Mouse (Mus musculus) limb, embryonic 13.5 days (tissue): ENCODE data around the gene Rassf2. TPM values are rescaled to one million over a fixed set of nuclear protein-coding genes. Genes with fewer than 3 reads are reported as not detected.

ENCODE experiments used
- ATAC-seq: fragments of 200-750 bp; cut with Nextera tagmentation; 2 replicates; pipeline ENCODE4 v1.8.0; 2017; ENCODE audit warnings: low read depth, moderate number of reproducible peaks, moderate TSS enrichment; ENCODE audit not compliant: low FRiP score
- H3K27ac ChIP-seq: fragments of 300-500 bp; sonication (generic); 2 replicates; pipeline ENCODE4 v1.5.1; 2015; ENCODE audit warnings: inconsistent platforms, mild to moderate bottlenecking, moderate library complexity
- H3K27me3 ChIP-seq: fragments of 300-500 bp; sonication (generic); 2 replicates; pipeline ENCODE4 v1.6.1; 2015; ENCODE audit warnings: mild to moderate bottlenecking, inconsistent platforms
- H3K36me3 ChIP-seq: fragments of 300-500 bp; sonication (generic); 2 replicates; pipeline ENCODE4 v1.6.1; 2015; ENCODE audit warnings: inconsistent platforms, mild to moderate bottlenecking, moderate library complexity
- H3K4me1 ChIP-seq: fragments of 300-500 bp; sonication (generic); 2 replicates; pipeline ENCODE4 v1.6.1; 2015; ENCODE audit warnings: inconsistent platforms
- H3K4me2 ChIP-seq: fragments of 300-500 bp; sonication (generic); replicated peaks from 2 replicates; pipeline ENCODE4 v1.6.1; 2015; ENCODE audit warnings: inconsistent platforms, mild to moderate bottlenecking, moderate library complexity
- H3K4me3 ChIP-seq: fragments of 300-500 bp; sonication (generic); 2 replicates; pipeline ENCODE4 v1.5.1; 2015; ENCODE audit warnings: moderate library complexity, mild to moderate bottlenecking, inconsistent platforms
- H3K9ac ChIP-seq: fragments of 300-500 bp; sonication (generic); 2 replicates; pipeline ENCODE4 v1.6.1; 2015; ENCODE audit warnings: mild to moderate bottlenecking, inconsistent platforms
- H3K9me3 ChIP-seq: fragments of 300-500 bp; sonication (generic); 2 replicates; pipeline ENCODE4 v1.6.1; 2016; ENCODE audit warnings: inconsistent platforms
- WGBS: fragments of 180-500 bp; shearing (Covaris S2); methylation state at CpG from one replicate; pipeline ENCODE4 v1.1.7; 2015; 5-methylcytosine and 5-hydroxymethylcytosine counted together
- polyA plus RNA-seq: library from polyadenylated mRNA; unstranded; fragments of >200 nt; fragmentation: Nextera tagmentation; extraction: Ambion mirVana; gene quantifications from 2 replicates; pipeline ENCODE4 v1.2.1, GENCODE M21; 2015

The Rassf2 gene
- polyA plus RNA-seq, 1 experiment from 2014 or later: 9.5 TPM

- Histone ChIP-seq H3K9me3 (no peaks in the 10 kb centered on the region), H3K4me1 (peaks cover 21% of the 10 kb centered on the region), H3K4me3 (no peak overlapping the region), H3K36me3 (no peaks in the 10 kb centered on the region), H3K27ac (no peak overlapping the region), H3K9ac (no peak overlapping the region), H3K4me2 (no peak overlapping the region), H3K27me3 (0 out of 2 replicates have a peak, but pooled peaks cover 2% of the 10 kb centered on the region)
- 27% methylated on average over 7 of the region's 7 CpGs for WGBS
- ATAC-seq: no peak
Observed at GRCm38 (mm10) chr2:132017611-132018010, 12.4 kb downstream of the Rassf2 start.

DNA sequence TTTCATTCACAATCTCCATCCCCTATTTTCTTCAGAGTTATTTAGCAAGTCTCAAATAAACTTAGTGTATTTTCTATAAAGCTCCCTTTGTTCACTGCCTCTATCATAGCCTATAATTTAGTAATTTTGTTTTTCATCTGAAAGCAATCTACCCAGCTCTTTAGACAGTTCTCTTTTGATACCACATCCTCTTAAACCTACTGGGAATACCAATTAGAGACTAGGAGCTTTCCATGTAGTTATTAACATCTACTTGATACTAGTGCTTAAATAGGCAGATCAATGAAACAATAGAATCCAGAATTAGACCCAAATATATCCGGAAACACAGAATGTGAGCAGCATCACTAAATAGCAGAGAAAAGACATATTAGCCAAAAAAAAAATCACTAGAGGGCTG is 14.0 kb downstream of the Rassf2 start:
- Histone ChIP-seq H3K27ac (no peak overlapping the region), H3K9ac (no peak overlapping the region), H3K4me3 (no peak overlapping the region), H3K4me1 (peaks cover 21% of the 10 kb centered on the region), H3K36me3 (no peaks in the 10 kb centered on the region), H3K27me3 (0 out of 2 replicates have a peak, but pooled peaks cover 2% of the 10 kb centered on the region), H3K9me3 (no peaks in the 10 kb centered on the region), H3K4me2 (no peak overlapping the region)
- 83% methylated on average over 1 of the region's 1 CpGs for WGBS
- ATAC-seq: no peak

GRCm38 (mm10) chr2:132013152-132013551 is 16.9 kb downstream of the Rassf2 start:
- whole genome bisulfite sequencing: 86% methylated on average over 4 of the region's 4 CpGs
- peaks cover 22% of the 10 kb centered on the region for H3K4me1 ChIP-seq
- no peaks in the 10 kb centered on the region for H3K9me3 ChIP-seq
- no peak overlapping the region for H3K27ac ChIP-seq
- H3K27me3 ChIP-seq: no peaks in the 10 kb centered on the region
- H3K9ac ChIP-seq: no peak overlapping the region
- no peak overlapping the region for H3K4me2 ChIP-seq
- no peak for ATAC-seq
- H3K36me3 ChIP-seq: no peaks in the 10 kb centered on the region
- H3K4me3 ChIP-seq: no peak overlapping the region

- H3K9ac ChIP-seq: no peak overlapping the region
- H3K27ac ChIP-seq: no peak overlapping the region
- no peaks in the 10 kb centered on the region for H3K27me3 ChIP-seq
- no peak overlapping the region for H3K4me3 ChIP-seq
- no peaks in the 10 kb centered on the region for H3K9me3 ChIP-seq
- H3K36me3 ChIP-seq: no peaks in the 10 kb centered on the region
- WGBS: 65% methylated on average over 2 of the region's 2 CpGs
- H3K4me1 ChIP-seq: peaks cover 35% of the 10 kb centered on the region
- H3K4me2 ChIP-seq: no peak overlapping the region
- ATAC-seq: no peak
Observed at GRCm38 (mm10) chr2:132010781-132011180, 19.3 kb downstream of the Rassf2 start.

GRCm38 (mm10) chr2:132008186-132008585 is 21.9 kb downstream of the Rassf2 start:
- WGBS: 20% methylated on average over 4 of the region's 4 CpGs
- Histone ChIP-seq H3K4me1 (peaks cover 57% of the 10 kb centered on the region), H3K36me3 (no peaks in the 10 kb centered on the region), H3K4me2 (no peak overlapping the region), H3K9ac (no peak overlapping the region), H3K4me3 (no peak overlapping the region), H3K27ac (no peak overlapping the region; the same call in 1 of the 2 replicates), H3K27me3 (0 out of 2 replicates have a peak, but pooled peaks cover 5% of the 10 kb centered on the region), H3K9me3 (no peaks in the 10 kb centered on the region)
- 0 out of 2 replicates have a peak, but pooled peaks have one; percentile 14 for ATAC-seq

DNA sequence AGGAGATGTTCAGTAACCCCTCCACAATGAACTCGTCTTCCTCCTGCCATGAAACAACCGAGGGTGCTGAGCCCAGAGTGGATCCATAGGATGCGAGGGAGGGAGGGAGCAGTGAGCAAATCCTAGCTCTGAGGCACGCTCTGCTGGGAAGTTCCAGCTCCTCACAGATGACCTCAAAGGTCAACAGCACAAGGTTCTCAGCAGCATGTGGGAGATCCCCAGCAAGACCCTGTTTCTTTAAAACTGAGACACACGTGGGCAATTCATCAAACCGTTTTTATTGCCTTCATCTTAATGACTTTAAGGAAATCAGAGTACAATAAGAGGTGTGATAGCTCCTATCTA is 22.6 kb downstream of the Rassf2 start:
- Histone ChIP-seq H3K9ac (no peak overlapping the region), H3K4me1 (peaks cover 57% of the 10 kb centered on the region), H3K4me2 (no peak overlapping the region), H3K27me3 (0 out of 2 replicates have a peak, but pooled peaks cover 5% of the 10 kb centered on the region), H3K27ac (peak overlapping the region; percentile 59), H3K9me3 (no peaks in the 10 kb centered on the region), H3K36me3 (no peaks in the 10 kb centered on the region), H3K4me3 (no peak overlapping the region)
- 29% methylated on average over 6 of the region's 6 CpGs for whole genome bisulfite sequencing
- no peak for ATAC-seq

- Histone ChIP-seq H3K4me3 (no peak overlapping the region), H3K9ac (no peak overlapping the region), H3K9me3 (no peaks in the 10 kb centered on the region), H3K4me1 (peaks cover 57% of the 10 kb centered on the region), H3K27me3 (0 out of 2 replicates have a peak, but pooled peaks cover 5% of the 10 kb centered on the region), H3K4me2 (no peak overlapping the region), H3K36me3 (no peaks in the 10 kb centered on the region), H3K27ac (peak overlapping the region; percentile 59)
- peak; percentile 76; the same call in 1 of the 2 replicates for ATAC-seq
- WGBS: 65% methylated on average over 18 of the region's 18 CpGs
Observed at GRCm38 (mm10) chr2:132006561-132007474, 23.2 kb downstream of the Rassf2 start.

GRCm38 (mm10) chr2:132005445-132005844 is 24.6 kb downstream of the Rassf2 start:
- WGBS: 71% methylated on average over 4 of the region's 4 CpGs
- H3K4me3 ChIP-seq: no peak overlapping the region
- ATAC-seq: no peak
- no peak overlapping the region for H3K4me2 ChIP-seq
- H3K27ac ChIP-seq: peak overlapping the region; percentile 53; the same call in 1 of the 2 replicates
- 0 out of 2 replicates have a peak, but pooled peaks cover 5% of the 10 kb centered on the region for H3K27me3 ChIP-seq
- no peak overlapping the region for H3K9ac ChIP-seq
- no peaks in the 10 kb centered on the region for H3K36me3 ChIP-seq
- H3K9me3 ChIP-seq: no peaks in the 10 kb centered on the region
- H3K4me1 ChIP-seq: peaks cover 58% of the 10 kb centered on the region

DNA sequence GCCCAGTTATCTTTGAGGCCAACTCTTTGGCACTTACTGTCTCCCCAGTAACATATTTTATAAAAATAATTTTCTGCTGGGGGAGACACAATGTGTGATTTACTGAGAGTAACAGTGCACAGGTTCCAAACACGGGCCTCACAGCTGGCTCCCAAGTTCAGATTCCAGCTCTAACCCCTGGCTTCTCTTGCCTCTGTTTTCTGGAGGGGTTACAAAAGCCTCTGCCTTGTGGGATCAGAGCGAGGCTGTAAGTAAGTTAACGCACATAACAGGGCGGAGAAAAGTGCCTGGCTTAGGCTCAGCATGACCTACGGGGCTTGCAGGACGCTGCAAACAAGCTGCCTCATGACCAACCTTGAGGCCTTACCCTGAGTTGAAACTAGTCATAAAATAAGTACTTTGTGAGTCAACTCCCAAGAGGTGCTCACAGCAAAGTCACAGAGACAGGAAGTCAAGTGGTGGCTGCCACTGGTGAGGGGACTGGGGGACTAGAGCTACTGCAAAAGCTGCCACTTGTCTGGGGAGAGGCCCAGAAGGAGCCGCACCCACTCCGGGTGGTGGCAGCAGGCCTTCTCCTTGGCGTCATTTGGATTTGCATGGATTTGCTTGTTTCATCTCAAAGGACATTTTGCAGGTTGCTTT is 25.4 kb downstream of the Rassf2 start:
- H3K4me3 ChIP-seq: no peak overlapping the region

DNA sequence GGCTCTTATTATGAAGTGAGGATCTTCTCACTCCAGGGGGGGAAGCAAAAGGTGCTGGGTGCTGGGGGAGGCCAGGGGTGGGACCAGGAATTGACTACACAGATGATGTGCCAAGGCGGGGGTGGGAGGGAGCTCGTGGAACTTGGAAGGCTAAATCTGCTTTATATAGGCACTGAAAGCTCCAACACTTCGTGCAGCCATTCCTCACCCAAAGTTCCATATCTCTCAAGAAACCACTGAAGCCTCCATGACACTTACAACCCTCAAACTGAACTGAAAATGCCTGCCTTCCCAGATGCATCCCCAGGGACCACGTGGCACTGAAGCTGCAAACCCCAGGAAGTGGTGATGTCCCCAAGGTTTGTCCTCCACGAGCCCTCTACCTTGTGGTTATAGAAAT is 26.1 kb downstream of the Rassf2 start:
- no peaks in the 10 kb centered on the region; the same call in 1 of the 2 replicates for H3K36me3 ChIP-seq
- no peak for ATAC-seq
- H3K4me1 ChIP-seq: peaks cover 55% of the 10 kb centered on the region
- no peak overlapping the region for H3K27ac ChIP-seq
- H3K9me3 ChIP-seq: no peaks in the 10 kb centered on the region
- H3K4me3 ChIP-seq: no peak overlapping the region
- H3K4me2 ChIP-seq: no peak overlapping the region
- WGBS: 74% methylated on average over 5 of the region's 5 CpGs
- 0 out of 2 replicates have a peak, but pooled peaks cover 5% of the 10 kb centered on the region for H3K27me3 ChIP-seq
- no peak overlapping the region for H3K9ac ChIP-seq

More for the DNA sequence above, 25.4 kb downstream of the Rassf2 start:
- Histone ChIP-seq H3K27me3 (0 out of 2 replicates have a peak, but pooled peaks cover 5% of the 10 kb centered on the region), H3K4me2 (no peak overlapping the region), H3K4me1 (peaks cover 58% of the 10 kb centered on the region), H3K9ac (no peak overlapping the region), H3K27ac (peak overlapping the region; percentile 53; the same call in 1 of the 2 replicates), H3K36me3 (no peaks in the 10 kb centered on the region; the same call in 1 of the 2 replicates), H3K9me3 (no peaks in the 10 kb centered on the region)
- ATAC-seq: no peak
- WGBS: 53% methylated on average over 9 of the region's 9 CpGs

- H3K36me3 ChIP-seq: no peaks in the 10 kb centered on the region; the same call in 1 of the 2 replicates
- no peaks in the 10 kb centered on the region for H3K9me3 ChIP-seq
- no peak overlapping the region for H3K4me3 ChIP-seq
- no peak overlapping the region for H3K4me2 ChIP-seq
- 0 out of 2 replicates have a peak, but pooled peaks cover 5% of the 10 kb centered on the region for H3K27me3 ChIP-seq
- 41% methylated on average over 13 of the region's 13 CpGs for WGBS
- H3K27ac ChIP-seq: no peak overlapping the region
- no peak overlapping the region for H3K9ac ChIP-seq
- H3K4me1 ChIP-seq: peaks cover 35% of the 10 kb centered on the region
- ATAC-seq: no peak
Observed at GRCm38 (mm10) chr2:132001696-132002334, 28.2 kb downstream of the Rassf2 start.
